Mouse (Mus musculus): Measurements from ENCODE around the gene Cenps. TPM values are rescaled to one million over a fixed set of nuclear protein-coding genes. Genes with fewer than 3 reads are reported as not detected.

Cenps gene
- total RNA-seq, 2 experiments from 2014 or later = 9.6 to 44.3 TPM

Other genes with a start within 250 kb of the Cenps start
- 3.2 and 5.4 TPM in 2 replicates for gene Pex14, start 37.8 kb downstream of the Cenps start, total RNA-seq (2015; ENCODE audit: low replicate concordance)
- 0.91 and 3.0 TPM in 2 replicates for gene Pex14, start 37.8 kb downstream of the Cenps start, total RNA-seq (2017; ENCODE audit: low replicate concordance)
- gene Dffa, start 33.5 kb downstream of the Cenps start, total RNA-seq (2015; ENCODE audit: low replicate concordance) = 1.8 and 10.5 TPM in 2 replicates
- 3.0 and 4.2 TPM in 2 replicates for gene Dffa, start 33.5 kb downstream of the Cenps start, total RNA-seq (2017; ENCODE audit: low replicate concordance)
- not detected in 2 replicates for gene Cort, start 10.9 kb downstream of the Cenps start, total RNA-seq (2015; ENCODE audit: low replicate concordance)
- not detected in 2 replicates for gene Cort, start 10.9 kb downstream of the Cenps start, total RNA-seq (2017; ENCODE audit: low replicate concordance)
- 32.1 and 45.7 TPM in 2 replicates for gene Pgd, start 29.1 kb upstream of the Cenps start, total RNA-seq (2015; ENCODE audit: low replicate concordance)
- gene Pgd, start 29.1 kb upstream of the Cenps start, total RNA-seq (2017; ENCODE audit: low replicate concordance) = 17.5 and 20.0 TPM in 2 replicates
- gene Kif1b, start 170.1 kb upstream of the Cenps start, total RNA-seq (2015; ENCODE audit: low replicate concordance) = 4.6 and 5.4 TPM in 2 replicates
- gene Kif1b, start 170.1 kb upstream of the Cenps start, total RNA-seq (2017; ENCODE audit: low replicate concordance) = 7.4 and 8.0 TPM in 2 replicates

Data from erythroid progenitor cell, adult 5-6 weeks (primary cell).